Mouse (Mus musculus) heart, adult 2 months (tissue): ENCODE measurements around the gene Armc2. TPM values are rescaled to one million over a fixed set of nuclear protein-coding genes. Genes with fewer than 3 reads are reported as not detected.

ENCODE experiments used
- DNase-seq, 2 experiments: peaks; one replicate each; pipeline ENCODE4 v3.0.0; 2021
- H3K27ac ChIP-seq: fragments of 200-600 bp; 2 replicates; pipeline ENCODE4 v1.8.1; 2022
- H3K27me3 ChIP-seq: fragments of 200-500 bp; 2 replicates; pipeline ENCODE4 v1.6.1; 2012; ENCODE audit warnings: mild to moderate bottlenecking, low read length, inconsistent platforms, mixed read lengths; ENCODE audit not compliant: control insufficient read depth, insufficient read depth
- H3K36me3 ChIP-seq: fragments of 200-500 bp; 2 replicates; pipeline ENCODE4 v1.6.1; 2012; ENCODE audit warnings: low read length, inconsistent platforms; ENCODE audit not compliant: control insufficient read depth, insufficient read depth
- H3K4me1 ChIP-seq: fragments of 200-500 bp; 2 replicates; pipeline ENCODE4 v1.6.1; 2011; ENCODE audit warnings: low read length; ENCODE audit not compliant: control insufficient read depth, insufficient read depth
- H3K4me3 ChIP-seq: fragments of 200-600 bp; 2 replicates; pipeline ENCODE4 v1.8.1; 2022
- H3K79me2 ChIP-seq: fragments of 200-500 bp; replicated peaks from 2 replicates; pipeline ENCODE4 v1.6.1; 2012; ENCODE audit warnings: mild to moderate bottlenecking, inconsistent platforms, low read length, moderate library complexity, mixed read lengths; ENCODE audit not compliant: control insufficient read depth, insufficient read depth
- H3K9ac ChIP-seq: fragments of 200-500 bp; 2 replicates; pipeline ENCODE4 v1.6.1; 2012; ENCODE audit warnings: low read depth, mild to moderate bottlenecking, control low read depth, inconsistent platforms, low read length, mixed read lengths
- CTCF ChIP-seq: fragments of 200-600 bp; IDR thresholded peaks from 2 replicates; pipeline ENCODE4 v1.8.1; 2022; ENCODE audit warnings: antibody characterized with exemption, mild to moderate bottlenecking, moderate library complexity
- EP300 ChIP-seq: fragments of 200-500 bp; IDR thresholded peaks from 2 replicates; pipeline ENCODE4 v1.6.1; 2011; ENCODE audit warnings: low read depth, low read length, control low read depth; ENCODE audit not compliant: insufficient read depth
- POLR2A ChIP-seq: fragments of 200-500 bp; IDR thresholded peaks from 2 replicates; pipeline ENCODE4 v1.6.1; 2011; ENCODE audit warnings: mild to moderate bottlenecking, low read depth, low read length, control low read depth; ENCODE audit not compliant: insufficient read depth
- WGBS: fragments of 180-500 bp; shearing (Covaris S2); methylation state at CpG from one replicate; pipeline ENCODE4 v1.1.7; 2018; 5-methylcytosine and 5-hydroxymethylcytosine counted together
- intact Hi-C: fragments of 180-260 bp; cut with DNase I; formaldehyde crosslinking; loops from one replicate; pipeline ENCODE4 v1.15.1; 2025
- polyA plus RNA-seq: library from polyadenylated mRNA; depleted of rRNA; stranded (reverse); fragments of >200 nt; gene quantifications from 2 replicates; pipeline ENCODE4 v1.2.3, GENCODE M21; 2012
- total RNA-seq, 2 experiments: library from RNA; stranded (reverse); gene quantifications; 2 replicates each; pipeline ENCODE4 v1.2.3; 2021

Armc2 gene
- total and polyA plus RNA-seq, 3 experiments: 6.4 to 22.8 (median 16.7) TPM

DNA sequence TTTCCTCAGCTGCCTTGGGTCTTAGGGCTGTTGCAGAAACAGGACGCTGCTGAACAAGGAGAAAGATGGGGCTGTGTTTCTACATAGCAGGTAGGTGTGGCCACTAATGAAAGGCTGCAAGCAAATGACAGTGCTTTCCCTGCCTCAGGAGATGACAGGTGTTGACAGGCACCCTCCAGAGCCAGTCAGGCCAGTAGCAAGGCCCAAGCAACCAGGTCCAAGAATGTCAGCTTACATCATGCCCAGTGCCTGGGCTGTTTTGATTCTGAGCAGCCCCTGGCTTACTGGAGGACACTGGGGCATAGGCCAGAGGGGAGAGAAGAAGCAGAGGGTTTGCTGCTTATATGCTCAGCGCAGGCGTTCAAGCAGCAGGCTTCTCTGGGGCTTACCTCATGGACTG, 13.0 kb downstream of the Armc2 start:
- no peaks in the 10 kb centered on the region for H3K27me3 ChIP-seq
- no peak overlapping the region for H3K4me3 ChIP-seq
- H3K36me3 ChIP-seq: no peaks in the 10 kb centered on the region
- peak overlapping the region; percentile 68 for H3K27ac ChIP-seq
- TF ChIP-seq CTCF (no peak), EP300 (peak; percentile 86)
- 67% methylated on average over 3 of the region's 3 CpGs for WGBS
- no peaks in the 10 kb centered on the region for H3K4me1 ChIP-seq
- DNase-seq: peak; percentile 47 to 75
- intact Hi-C loops: no loop called here
- no peak overlapping the region for H3K9ac ChIP-seq
- no peaks in the 10 kb centered on the region for H3K79me2 ChIP-seq

DNA sequence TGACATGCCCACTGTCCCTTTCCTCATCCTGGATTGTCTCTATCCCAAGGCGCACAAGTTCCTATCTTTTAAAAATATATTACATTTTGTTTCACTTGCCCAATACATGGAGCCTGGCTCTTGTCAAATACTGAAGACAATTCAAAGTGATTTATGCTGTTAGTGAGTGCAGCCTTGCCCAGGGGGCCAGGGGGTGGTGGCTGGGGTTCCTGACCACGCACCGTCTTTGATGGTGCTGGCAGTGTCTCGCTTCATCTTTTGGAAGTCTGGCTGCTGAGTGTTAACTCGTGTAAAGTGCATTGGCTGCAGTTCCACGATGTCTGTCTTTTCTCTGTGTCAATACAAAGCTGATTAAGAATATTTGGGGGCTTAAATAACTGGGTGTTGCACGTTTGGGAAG, 13.6 kb downstream of the Armc2 start:
- WGBS: 52% methylated on average over 7 of the region's 7 CpGs
- no peaks in the 10 kb centered on the region for H3K36me3 ChIP-seq
- no peaks in the 10 kb centered on the region for H3K4me1 ChIP-seq
- no peaks in the 10 kb centered on the region for H3K27me3 ChIP-seq
- H3K27ac ChIP-seq: peak overlapping the region; percentile 20; the same call in 1 of the 2 replicates
- intact Hi-C loops: no loop called here
- TF ChIP-seq POLR2A: no peak
- no peak for TF ChIP-seq EP300
- no peak for TF ChIP-seq CTCF
- H3K79me2 ChIP-seq: no peaks in the 10 kb centered on the region
- no peak for DNase-seq
- H3K4me3 ChIP-seq: no peak overlapping the region
- no peak overlapping the region for H3K9ac ChIP-seq

- Histone ChIP-seq H3K9ac (no peak overlapping the region), H3K4me3 (no peak overlapping the region), H3K27ac (no peak overlapping the region), H3K79me2 (no peaks in the 10 kb centered on the region), H3K27me3 (no peaks in the 10 kb centered on the region), H3K4me1 (no peaks in the 10 kb centered on the region), H3K36me3 (no peaks in the 10 kb centered on the region)
- WGBS: 74% methylated on average over 1 of the region's 1 CpGs
- TF ChIP-seq POLR2A (no peak), CTCF (no peak), EP300 (no peak)
- DNase-seq: no peak
- intact Hi-C loops: no loop called here
Observed at GRCm38 (mm10) chr10:42004056-42004455, 14.2 kb downstream of the Armc2 start.

DNA sequence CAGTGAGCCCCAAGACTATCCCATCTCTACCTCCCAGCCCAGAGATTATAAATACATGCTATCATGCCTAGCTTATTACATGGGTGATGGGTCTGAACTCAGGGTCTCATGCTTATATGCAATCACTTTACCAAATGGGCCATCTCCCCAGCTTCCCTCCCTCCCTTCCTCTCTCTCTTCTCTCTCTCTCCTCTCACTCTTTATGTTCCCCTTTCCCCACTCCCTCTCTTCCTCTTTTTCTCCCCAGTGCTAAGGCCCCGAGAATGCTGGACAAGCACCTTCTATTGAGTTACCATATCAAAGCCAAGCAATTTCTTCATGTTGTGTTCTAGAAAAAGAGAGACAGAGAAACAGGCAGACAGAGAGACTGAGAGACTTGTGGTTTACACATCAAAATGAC, 14.7 kb downstream of the Armc2 start:
- 75% methylated on average over 1 of the region's 1 CpGs for WGBS
- H3K27ac ChIP-seq: no peak overlapping the region
- H3K4me3 ChIP-seq: no peak overlapping the region
- H3K36me3 ChIP-seq: no peaks in the 10 kb centered on the region
- H3K9ac ChIP-seq: no peak overlapping the region
- DNase-seq: no peak
- no peaks in the 10 kb centered on the region for H3K4me1 ChIP-seq
- no peaks in the 10 kb centered on the region for H3K79me2 ChIP-seq
- H3K27me3 ChIP-seq: no peaks in the 10 kb centered on the region
- TF ChIP-seq POLR2A (no peak), EP300 (no peak), CTCF (no peak)
- intact Hi-C loops: no loop called here

GRCm38 (mm10) chr10:42002436-42002835, 15.8 kb downstream of the Armc2 start:
- Histone ChIP-seq H3K27me3 (no peaks in the 10 kb centered on the region), H3K9ac (no peak overlapping the region), H3K4me3 (no peak overlapping the region), H3K27ac (no peak overlapping the region), H3K4me1 (peaks cover 3% of the 10 kb centered on the region), H3K36me3 (no peaks in the 10 kb centered on the region), H3K79me2 (no peaks in the 10 kb centered on the region)
- intact Hi-C loops: no loop called here
- TF ChIP-seq POLR2A (no peak), EP300 (no peak), CTCF (no peak)
- whole genome bisulfite sequencing: 75% methylated on average over 7 of the region's 7 CpGs
- DNase-seq: no peak

DNA sequence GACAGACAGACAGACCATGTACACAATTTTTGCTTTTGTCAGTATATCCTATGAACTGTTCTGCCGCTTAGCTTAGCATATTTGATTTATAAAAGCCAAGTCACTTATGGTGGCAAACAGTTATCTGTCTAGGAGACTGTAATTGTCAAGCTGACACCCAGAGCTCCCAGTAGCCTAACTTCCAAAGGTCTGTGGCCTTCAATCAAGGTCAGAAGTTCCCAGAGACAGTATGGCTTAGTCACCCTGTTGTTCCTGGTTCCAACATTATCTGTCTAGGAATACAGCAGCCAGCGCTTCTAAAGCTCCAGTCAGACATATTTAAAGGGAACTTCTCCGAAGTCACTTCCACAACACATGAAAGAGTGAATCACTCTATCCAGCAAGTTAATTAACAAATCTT, 17.0 kb downstream of the Armc2 start:
- Histone ChIP-seq H3K36me3 (no peaks in the 10 kb centered on the region), H3K27ac (no peak overlapping the region), H3K4me1 (peaks cover 3% of the 10 kb centered on the region), H3K79me2 (no peaks in the 10 kb centered on the region), H3K27me3 (no peaks in the 10 kb centered on the region), H3K4me3 (no peak overlapping the region), H3K9ac (no peak overlapping the region)
- no peak for DNase-seq
- TF ChIP-seq POLR2A: no peak
- no peak for TF ChIP-seq CTCF
- TF ChIP-seq EP300: no peak
- 72% methylated on average over 3 of the region's 3 CpGs for WGBS
- intact Hi-C loops: no loop called here
